Mouse (Mus musculus) gastrocnemius, postnatal 10 days (tissue): ENCODE data around the gene Rps19bp1. TPM values are rescaled to one million over a fixed set of nuclear protein-coding genes. Genes with fewer than 3 reads are reported as not detected.

Experiments
- DNase-seq: peaks from one replicate; pipeline ENCODE4 v3.0.0; 2021; ENCODE audit warnings: mixed read lengths
- total RNA-seq, 2 experiments: library from RNA; stranded (reverse); gene quantifications; 2 replicates each; pipeline ENCODE4 v1.2.3; 2021

Gene Rps19bp1
- total RNA-seq, 2 experiments from 2014 or later: 16.7 to 18.8 TPM

DNA sequence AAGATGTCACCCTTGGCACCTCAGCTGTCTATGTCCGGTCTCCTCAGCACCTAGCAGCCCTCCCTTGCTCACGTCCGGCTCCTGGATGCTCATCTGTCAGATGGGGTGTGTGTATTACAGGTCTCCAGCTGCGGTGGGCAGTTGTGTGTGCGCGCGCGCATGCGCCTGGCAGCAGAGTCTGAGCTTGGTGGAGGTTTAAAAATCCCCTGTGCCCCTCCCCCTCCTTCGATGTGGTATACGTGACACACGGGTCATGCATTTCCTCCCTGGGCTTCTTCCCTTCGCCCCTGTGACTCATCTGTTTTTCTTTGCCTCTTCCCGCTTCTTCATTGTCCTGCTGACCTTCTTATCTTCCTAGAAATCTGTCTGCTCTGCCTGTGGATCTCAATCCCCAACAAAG is 44.9 kb downstream of the Rps19bp1 start:
- DNase-seq: no peak

DNA sequence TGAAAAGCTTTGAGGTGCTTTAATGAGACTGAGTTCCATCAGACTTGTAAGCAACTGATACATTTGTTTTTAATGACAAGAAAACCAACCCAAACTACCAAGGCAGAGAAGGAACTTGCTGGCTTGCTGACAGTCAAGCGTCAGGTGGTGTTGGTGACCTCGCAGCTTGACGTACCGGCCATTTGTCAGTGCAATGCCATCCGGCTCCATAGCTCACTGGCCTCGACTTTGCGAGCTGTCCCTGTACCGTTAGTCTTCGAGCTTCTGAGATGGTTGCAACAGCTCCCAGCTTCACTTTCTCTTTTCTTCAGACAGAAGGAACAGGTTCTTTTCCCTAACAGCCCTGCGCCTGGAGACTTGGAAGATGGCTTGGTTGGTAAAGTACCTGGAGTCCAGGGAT is 46.6 kb downstream of the Rps19bp1 start:
- no peak for DNase-seq

DNA sequence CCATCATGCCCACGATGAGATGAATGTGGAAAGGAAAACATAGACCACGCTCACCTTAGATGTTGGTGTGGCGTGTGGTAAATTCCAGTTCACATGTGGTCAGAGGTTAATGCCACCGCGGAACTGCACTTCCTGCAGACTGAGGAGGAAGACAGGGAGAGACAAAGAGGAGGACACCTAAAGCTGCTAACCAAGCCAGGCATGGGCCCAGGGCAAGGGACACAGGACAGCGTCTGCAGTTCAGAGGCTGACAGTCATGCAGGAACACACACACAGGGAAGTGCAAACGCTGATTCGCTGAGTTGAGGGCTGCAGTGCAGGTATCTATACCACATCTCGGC is 47.7 kb downstream of the Rps19bp1 start:
- no peak for DNase-seq

DNA sequence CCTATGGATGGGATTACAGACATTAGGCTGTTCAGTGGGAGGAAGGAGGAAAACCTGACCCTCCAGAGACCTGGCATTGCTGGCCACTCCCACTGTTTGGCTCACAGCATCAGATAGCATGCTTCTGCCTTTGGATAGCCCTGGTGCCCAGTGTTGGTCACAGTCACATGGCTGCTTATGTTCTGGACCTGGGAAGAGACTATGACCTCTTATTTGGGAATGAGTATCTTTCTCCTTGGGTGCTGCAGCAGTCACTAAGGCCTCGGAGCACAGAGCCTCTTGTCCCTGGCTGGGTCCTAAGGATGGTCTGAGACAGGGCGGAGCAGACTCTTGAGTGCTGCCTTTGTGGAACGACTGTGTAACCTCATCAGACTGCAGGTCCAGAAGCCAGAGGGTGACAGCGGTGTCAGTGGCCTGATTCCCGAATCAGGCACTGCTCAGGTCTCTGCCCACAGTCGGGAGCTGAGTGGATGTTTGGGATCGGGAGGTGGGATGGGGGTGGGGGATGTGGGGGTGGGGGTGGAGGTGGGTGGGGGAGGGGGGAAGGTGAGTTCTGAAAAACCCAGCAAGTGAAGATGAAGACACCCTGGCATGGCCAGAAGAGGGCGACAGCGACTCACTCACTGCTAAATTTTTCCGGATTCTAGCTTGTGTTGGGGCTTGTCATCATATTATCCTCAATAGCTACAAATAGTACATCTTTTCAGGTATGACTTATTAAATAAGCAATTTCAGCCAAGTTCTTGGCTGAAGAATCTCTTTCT is 48.2 kb downstream of the Rps19bp1 start:
- DNase-seq: no peak

DNA sequence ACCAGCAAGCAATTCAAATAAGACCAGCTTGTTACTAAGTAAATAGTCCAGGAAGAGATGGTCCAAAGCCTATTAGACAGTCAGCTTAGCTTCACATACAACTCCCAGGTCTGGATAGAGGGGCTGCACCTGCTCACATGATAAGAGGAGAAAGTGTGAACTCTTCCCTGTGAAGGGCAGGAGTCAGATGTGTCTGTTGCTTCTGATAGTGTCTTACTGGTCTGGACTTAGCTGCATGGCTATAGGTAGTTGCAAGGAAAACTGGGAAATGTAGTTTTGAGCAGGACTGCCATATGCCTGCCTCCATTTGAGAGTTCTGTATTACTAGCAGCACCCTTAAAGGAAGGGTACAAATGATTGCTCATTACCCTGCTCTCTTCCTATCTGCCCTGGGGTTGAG is 50.4 kb downstream of the Rps19bp1 start:
- DNase-seq: no peak

Other genes with a start within 250 kb of the Rps19bp1 start
- gene Pdgfb, start 249.3 kb downstream of the Rps19bp1 start, total RNA-seq: 10 to 100 TPM; 40.8 to 59.3 TPM
- gene Syngr1, start 173.0 kb downstream of the Rps19bp1 start, total RNA-seq: 10 to 100 TPM; 16.1 to 17.0 TPM
- gene Rpl3, start 172.4 kb downstream of the Rps19bp1 start, total RNA-seq: 100 to 1,000 TPM; 224 to 271 TPM
- 10 to 100 TPM; 17.1 to 20.6 TPM for gene Tab1, start 131.2 kb downstream of the Rps19bp1 start, total RNA-seq
- 1 to 10 TPM; 2.8 to 3.1 TPM for gene Mgat3, start 90.6 kb downstream of the Rps19bp1 start, total RNA-seq
- 10 to 100 TPM; 22.8 to 27.2 TPM for gene Mief1, start 30.3 kb downstream of the Rps19bp1 start, total RNA-seq
- 1 to 10 TPM in 1 of 2 experiments, not detected in 1; 7.5 TPM for gene AC140267.1, start 28.5 kb downstream of the Rps19bp1 start, total RNA-seq
- gene Atf4, start 9.1 kb downstream of the Rps19bp1 start, total RNA-seq: 100 to 1,000 TPM in 1 of 2 experiments, 10 to 100 TPM in 1; 94.7 to 131 TPM
- under 1 TPM; 0.07 to 0.12 TPM for gene Cacna1i, start 22.9 kb upstream of the Rps19bp1 start, total RNA-seq